8 mouse cellular contexts compared by ENCODE assay signal in genomic region chr4:121097650-121098378, GRCm38 (mm10). TPM values are rescaled to one million over a fixed set of nuclear protein-coding genes. Genes with fewer than 3 reads are reported as not detected.
DNase-seq lines count a peak whose midpoint lies in the region; ATAC-seq lines count a peak whose summit lies in the region.

TSS of gene Zmpste24 (minus strand) at chr4:121098241.

- H3K9me3 ChIP-seq in hindbrain, embryonic 15.5 days, result no peaks in the 10 kb centered on the region

- peak within 1 kb of the TSS; percentile 71 for H3K27ac ChIP-seq in hindbrain, embryonic 15.5 days (replicated peaks)

- H3K36me3 ChIP-seq in hindbrain, embryonic 15.5 days, result peaks cover 20% of the 10 kb centered on the region

- peak within 1 kb of the TSS; percentile 69 for H3K9ac ChIP-seq in hindbrain, embryonic 15.5 days

- under 1% methylated on average over 39 of the region's 39 CpGs for WGBS in hindbrain, embryonic 15.5 days

- H3K4me3 ChIP-seq in hindbrain, embryonic 15.5 days, result peak within 1 kb of the TSS; percentile 76

- H3K4me2 ChIP-seq in hindbrain, embryonic 15.5 days, result peak within 1 kb of the TSS; percentile 75

- peak; percentile 98 for DNase-seq in R1 (ENCODE audit: low read depth, low spot score)
- DNase-seq in cerebellum, postnatal 25 days, result peak; percentile 91
- peak; percentile 88 to 94 for DNase-seq in frontal cortex, postnatal 36 days (ENCODE audit: low spot score in 2 of 2)
- peak; percentile 80 for DNase-seq in left cerebral cortex, adult 11 months (ENCODE audit: low spot score)
- peak; percentile 87 to 91 for DNase-seq in lung, postnatal 4 days
- peak; percentile 88 for DNase-seq in retina, postnatal 7 days (ENCODE audit: low read depth, low spot score)
- DNase-seq in urinary bladder, adult 2 months (ENCODE audit: low spot score), result peak; percentile 54

- peak; percentile 95 for ATAC-seq in hindbrain, embryonic 15.5 days (ENCODE audit: low FRiP score, low read depth)

- no peaks in the 10 kb centered on the region for H3K27me3 ChIP-seq in hindbrain, embryonic 15.5 days

- H3K4me1 ChIP-seq in hindbrain, embryonic 15.5 days (replicated peaks), result peaks cover 14% of the 10 kb centered on the region

RNA-seq across cellular contexts. Expression of gene Zmpste24, which starts in this region (rescaled TPM):
- polyA plus RNA-seq in hindbrain, embryonic 15.5 days (2015; fragmentation: Nextera tagmentation; extraction: Ambion mirVana), result 24.3 and 26.3 TPM in 2 replicates
- 26.4 and 31.9 TPM in 2 replicates for polyA plus RNA-seq in urinary bladder, adult 2 months (2012; rRNA removed)

Comparison
In these comparisons a context has a peak if more than half of its experiments do, and no peak if none do; other contexts are left out.
1. Peak in every context shown above with its lines: DNase-seq, ATAC-seq, H3K4me3 ChIP-seq and H3K27ac ChIP-seq.